Mouse (Mus musculus): Measurements from ENCODE around the gene Il9r.

- TF ChIP-seq CTCF (IDR thresholded peaks at IDR 0.05; ENCODE audit: low read depth, low read length) (no peak), GATA1 (IDR thresholded peaks at IDR 0.05; ENCODE audit: borderline replicate concordance, low read length) (no peak), POLR2AphosphoS5 (IDR thresholded peaks at IDR 0.05; ENCODE audit: insufficient replicate concordance, low read depth, low read length) (no peak)
Measured at GRCm38 (mm10) chr11:32153216-32153615, 46.9 kb downstream of the Il9r start.

Data from G1E (cell line).